Mouse (Mus musculus) right cerebral cortex, postnatal 14 days (tissue): Measurements from ENCODE around the gene Tmem170b.
"Not testable (repeated sequence)": the region's sequence is repeated elsewhere in the genome, so short reads cannot be mapped to it uniquely, and the experiment has no call there.

Source experiments
- DNase-seq: peaks from one replicate; pipeline ENCODE4 v3.0.0; 2022

Gene Tmem170b

GRCm38 (mm10) chr13:41671136-41671705 lies 65.5 kb downstream of the Tmem170b start:
- DNase-seq: no peak

DNA sequence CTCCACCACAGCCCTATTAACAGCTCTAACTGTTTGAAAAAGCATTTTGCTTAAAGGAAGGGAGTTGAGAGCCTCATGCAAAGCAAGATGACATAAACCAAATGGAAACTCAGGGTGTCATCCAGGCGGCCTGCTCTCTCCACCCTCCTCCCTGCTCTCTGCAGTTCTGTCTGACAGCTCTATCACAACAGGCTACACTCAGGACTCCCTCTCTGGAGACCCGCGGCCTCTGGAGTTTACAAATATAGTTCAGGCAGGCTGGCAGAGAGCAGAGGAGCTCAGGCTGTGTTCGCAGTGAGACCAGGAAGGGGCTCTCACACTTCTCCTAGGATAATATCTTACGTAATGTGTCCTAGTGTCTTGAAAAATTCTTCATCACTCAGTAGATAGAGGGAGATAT lies 67.2 kb downstream of the Tmem170b start:
- DNase-seq: not testable (repeated sequence)

- DNase-seq: no peak
Observed at GRCm38 (mm10) chr13:41673541-41673940, 67.8 kb downstream of the Tmem170b start.

GRCm38 (mm10) chr13:41674608-41675007 lies 68.9 kb downstream of the Tmem170b start:
- DNase-seq: not testable (repeated sequence)

- DNase-seq: no peak
Observed at GRCm38 (mm10) chr13:41675498-41675897, 69.8 kb downstream of the Tmem170b start.

DNA sequence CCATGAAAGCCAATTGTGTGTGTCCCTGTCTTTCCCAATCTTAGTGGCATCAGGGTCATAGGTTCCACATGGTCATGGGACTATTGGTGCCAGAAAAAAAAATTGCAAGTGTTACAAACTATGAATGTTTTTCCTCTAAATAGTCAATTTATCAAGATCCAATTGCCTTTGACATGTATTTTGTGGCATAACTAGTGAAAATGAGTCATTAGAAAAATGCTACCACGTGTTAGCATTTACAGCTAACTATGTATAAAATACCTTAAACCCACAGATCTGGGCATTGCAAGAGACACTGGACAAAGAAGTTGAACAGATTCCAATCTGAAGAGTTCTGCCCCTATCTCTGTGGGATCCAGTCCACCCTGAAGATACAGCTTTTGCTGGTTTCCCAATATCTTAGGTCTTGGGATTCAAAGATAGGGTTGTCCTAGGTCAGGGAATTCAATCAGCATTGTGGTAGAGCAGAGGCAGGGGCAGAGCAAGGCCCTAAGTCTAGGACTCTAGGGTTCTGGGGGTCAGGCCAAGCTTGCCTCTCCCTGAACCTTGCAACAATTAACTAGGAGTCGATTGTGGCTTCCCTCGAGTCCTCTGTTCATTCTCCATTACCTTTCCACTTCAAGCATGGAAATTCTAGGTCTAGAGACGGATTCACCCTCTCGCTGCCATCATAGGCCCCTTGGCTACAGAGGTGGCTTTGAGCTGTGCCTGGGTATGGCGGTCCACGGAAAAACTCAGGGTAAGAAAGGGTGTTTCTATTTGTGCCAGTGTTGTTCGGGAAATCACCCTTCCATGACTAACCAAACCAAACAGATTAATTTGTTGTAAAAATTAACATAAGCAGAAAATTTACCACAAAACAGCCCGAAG lies 70.5 kb downstream of the Tmem170b start:
- DNase-seq: no peak

- DNase-seq: no peak
Observed at GRCm38 (mm10) chr13:41676836-41677186, 71.1 kb downstream of the Tmem170b start.

DNA sequence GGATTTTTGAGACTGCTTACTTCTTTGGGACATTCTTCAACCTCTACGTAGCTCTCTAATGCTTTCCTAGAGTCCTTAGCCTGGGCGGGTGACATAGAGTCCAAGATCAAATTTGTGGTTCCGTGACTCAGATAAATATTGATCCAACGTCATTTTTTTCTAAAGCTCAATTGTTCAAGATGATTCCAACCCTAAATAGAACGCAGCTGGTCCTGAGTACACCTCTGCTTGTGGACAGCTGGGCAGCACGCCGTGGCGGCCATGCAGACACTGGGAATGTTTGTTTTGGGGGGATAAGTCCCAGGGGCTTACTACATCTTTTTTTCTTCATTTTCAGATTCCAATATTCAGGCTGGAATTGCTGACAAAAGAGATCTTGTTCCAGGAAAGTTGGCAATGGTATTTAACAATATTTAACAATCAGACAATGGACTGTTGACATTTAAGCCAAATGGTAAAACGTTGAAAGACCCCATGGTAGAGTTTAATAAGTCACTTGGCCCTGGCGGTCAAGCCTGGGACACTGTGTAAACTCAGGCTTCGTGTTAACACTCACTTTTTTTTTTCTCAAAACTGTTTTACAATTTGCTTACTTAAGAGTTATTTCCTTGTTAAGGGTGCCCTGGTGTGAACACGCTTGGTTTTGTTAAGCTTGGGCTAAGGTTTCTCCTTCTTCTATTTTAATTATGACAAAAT lies 75.3 kb downstream of the Tmem170b start:
- DNase-seq: no peak

DNA sequence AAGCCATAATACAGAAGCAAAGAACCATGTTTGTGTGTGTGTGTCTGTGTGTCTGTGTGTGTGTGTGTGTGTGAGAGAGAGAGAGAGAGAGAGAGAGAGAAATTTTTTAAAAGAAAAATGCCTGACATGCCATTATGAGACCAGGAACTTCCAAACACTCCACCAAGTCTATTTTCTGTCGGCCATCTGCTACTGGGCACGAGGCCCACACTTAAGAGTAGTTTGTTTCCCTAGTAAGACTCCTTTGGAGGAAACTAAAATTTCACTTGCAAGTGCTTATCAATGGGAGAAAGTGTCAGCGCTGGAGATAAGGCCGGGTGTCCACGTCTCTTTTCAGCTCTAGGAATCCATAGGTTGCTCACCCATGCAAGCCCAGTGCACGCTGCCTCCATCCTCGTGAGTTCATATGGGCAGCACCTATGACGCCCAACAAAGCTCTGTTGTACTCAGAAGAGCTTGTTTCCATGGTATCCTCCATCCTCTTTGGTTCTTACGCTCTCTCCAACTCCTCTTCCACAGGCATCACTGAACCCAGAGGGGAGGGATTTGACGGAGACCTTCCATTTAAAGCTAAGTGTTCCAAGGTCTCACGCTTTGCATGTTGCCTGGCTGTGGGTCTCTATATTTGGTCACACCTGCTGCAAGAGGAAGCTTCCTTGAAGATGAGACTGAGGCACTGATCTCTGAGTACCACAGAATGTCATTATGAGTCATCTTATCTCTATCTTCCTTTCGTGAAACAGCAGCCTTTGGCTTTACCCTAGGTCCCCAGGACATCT lies 76.8 kb downstream of the Tmem170b start:
- peak; percentile 15 for DNase-seq

GRCm38 (mm10) chr13:41683356-41684012 lies 77.8 kb downstream of the Tmem170b start:
- DNase-seq: no peak

- no peak for DNase-seq
Observed at GRCm38 (mm10) chr13:41685499-41685898, 79.8 kb downstream of the Tmem170b start.

GRCm38 (mm10) chr13:41689055-41689454 lies 83.3 kb downstream of the Tmem170b start:
- DNase-seq: no peak

- DNase-seq: no peak
Observed at GRCm38 (mm10) chr13:41689598-41690045, 83.9 kb downstream of the Tmem170b start.
